Mouse (Mus musculus): ENCODE measurements around the gene Ube4a.

The Ube4a gene

DNA sequence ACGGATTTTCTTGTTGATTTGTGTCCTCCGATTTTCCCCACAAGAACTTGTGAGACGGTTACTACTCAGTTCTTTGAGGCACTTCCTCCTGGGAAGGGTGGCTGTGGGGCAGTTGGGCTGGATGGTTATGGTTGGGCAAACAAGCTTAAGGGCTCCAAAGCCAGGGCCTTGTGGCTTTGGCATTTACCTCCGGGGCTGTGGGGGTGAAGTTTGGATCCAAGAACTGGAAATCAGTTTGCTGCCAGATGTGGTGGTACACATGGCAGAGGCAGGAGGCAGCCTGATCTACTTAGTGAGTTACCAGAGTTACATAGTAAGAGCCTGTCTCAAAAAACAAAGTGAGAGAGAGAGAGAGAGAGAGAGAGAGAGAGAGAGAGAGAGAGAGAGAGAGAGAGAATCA lies 61.5 kb downstream of the Ube4a start:
- no peak for DNase-seq (ENCODE audit: low spot score in 2 of 2)

DNA sequence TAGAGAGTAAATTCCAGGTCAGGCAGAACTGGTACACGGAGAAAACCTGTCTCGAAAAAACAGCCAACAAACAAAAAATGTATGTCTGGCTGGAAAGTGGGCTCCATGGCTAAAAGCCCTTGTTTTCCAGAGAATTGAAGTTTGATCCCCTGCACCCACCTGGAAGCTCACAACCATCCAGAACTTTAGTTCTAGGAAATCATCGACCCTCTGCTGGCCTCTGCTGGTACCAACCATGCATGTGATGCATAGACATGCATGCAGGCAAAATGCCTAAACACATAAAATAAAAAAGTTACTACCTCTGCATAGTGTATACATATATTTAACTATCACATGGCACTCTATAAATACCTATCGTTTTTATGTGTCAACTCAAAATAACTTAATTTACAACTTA lies 65.0 kb downstream of the Ube4a start:
- no peak for DNase-seq (ENCODE audit: low spot score in 2 of 2)

DNA sequence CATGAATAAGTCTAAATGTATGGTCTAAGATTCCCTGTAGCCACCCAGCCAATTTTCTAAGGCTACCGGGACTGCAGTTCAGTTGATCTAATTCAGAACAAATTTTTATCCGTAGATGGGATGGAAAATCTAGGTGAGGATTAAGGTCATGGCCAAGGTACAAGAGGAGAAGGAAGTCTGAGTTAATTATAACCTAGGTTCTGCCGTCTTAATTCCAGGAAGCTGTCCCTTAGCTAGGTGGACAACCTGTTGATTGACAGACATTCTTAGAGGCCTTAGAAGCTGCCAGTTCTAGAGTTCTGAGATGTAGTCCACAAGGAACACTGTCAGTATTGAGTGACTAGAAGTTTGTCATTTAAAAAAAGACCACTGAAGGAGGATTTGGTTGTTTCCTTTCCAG lies 65.7 kb downstream of the Ube4a start:
- no peak for DNase-seq (ENCODE audit: low spot score in 2 of 2)

DNA sequence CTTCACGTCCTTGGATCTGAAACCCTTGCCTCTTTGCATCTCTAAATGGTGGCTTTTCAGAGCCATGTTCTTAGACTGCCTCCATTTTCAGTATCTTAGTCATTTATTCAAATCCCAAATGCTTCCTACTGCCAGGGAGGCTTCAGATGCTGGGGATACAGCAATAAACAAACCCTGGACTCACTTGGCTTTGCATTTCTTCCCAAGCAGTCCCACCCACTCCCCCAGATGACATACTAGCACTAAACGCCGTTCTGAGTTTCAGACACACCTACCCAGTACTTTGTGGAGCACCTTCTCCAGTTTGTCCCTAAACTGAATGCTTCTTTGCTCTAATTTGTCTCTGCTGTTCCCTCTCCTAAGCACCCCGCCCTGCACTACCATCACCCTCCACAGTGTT lies 68.4 kb downstream of the Ube4a start:
- DNase-seq (ENCODE audit: low spot score in 2 of 2): no peak

DNA sequence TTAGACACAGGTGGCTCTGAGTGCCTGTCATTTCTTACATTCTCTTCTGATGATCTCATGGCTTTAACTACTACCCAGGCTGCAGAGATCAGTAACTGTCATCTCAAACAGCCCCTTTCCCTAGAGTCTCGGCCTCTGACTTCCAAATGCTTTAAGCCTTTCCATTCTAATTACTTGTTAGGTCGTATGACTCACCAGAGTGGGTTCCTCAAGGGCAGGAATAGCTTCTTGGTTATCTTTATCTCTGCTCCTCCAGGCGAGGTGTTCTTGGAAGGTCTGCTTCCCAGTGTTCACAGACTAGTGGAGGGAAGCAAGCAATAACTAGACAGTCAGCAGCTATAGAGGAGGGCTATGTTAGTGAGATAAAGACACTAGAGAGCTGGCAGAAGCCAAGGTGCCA lies 72.7 kb downstream of the Ube4a start:
- DNase-seq (ENCODE audit: low spot score in 2 of 2): no peak

DNA sequence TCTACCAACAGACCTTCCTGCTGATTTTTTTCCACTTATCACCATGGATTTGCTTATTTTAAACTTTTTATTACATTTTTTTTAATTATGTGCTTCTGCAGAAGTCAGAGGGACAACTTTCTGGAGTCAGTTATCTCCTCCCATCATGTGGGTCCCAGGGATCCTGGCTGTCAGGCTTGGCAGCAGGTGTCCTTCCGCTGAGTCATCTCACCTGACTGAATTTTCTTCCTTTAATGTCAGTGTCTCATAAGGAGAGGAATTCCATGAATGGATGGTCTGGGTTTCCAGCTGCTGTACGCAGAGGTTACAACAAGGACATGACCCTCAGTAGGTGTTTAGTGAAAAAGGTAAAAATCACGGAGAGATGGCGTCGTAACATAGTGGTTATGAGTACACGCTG lies 74.2 kb downstream of the Ube4a start:
- DNase-seq (ENCODE audit: low spot score in 2 of 2): no peak

DNA sequence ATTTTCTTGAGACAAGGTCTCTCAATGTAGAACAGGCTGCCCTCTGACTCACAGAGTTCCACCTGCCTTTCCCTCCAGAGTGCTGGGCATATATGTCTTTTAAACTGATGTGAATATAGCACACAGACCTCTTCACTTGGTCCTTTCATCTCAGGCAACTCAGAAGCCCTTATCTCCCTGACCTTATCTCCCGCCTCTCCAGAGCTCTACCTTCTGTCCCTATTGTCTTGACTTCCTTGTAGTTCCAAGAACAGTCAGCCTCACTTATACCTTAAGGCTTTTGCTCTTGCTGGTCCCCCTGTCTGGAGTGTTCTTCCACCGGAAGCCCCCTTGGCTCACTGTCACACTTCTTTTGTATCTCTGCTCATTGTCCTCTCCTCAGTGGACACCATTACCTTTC lies 75.3 kb downstream of the Ube4a start:
- DNase-seq (ENCODE audit: low spot score in 2 of 2): no peak

DNA sequence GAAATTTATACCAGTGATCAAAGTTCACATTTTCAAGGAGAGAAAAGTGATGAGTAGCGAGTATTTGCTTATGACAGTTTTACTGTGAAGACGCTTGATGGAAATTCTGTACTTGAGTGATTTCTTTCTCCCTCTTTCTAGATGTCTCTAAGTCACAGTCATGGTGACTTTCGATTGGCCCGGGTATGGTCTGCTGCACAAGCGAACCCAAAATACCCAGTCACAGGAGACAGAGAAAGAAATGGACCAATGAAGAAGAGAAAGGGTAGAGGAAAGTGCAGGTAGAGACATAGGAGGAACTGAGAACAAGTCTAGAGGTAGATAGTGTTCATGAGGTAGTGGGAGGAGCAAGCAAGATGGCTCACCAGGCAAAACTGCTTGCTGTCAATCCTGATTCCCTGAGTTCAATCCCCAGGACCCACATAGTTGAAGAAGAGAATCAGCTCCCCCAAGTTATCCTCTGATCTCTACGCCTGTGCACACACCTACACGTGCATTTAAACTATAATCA lies 77.2 kb downstream of the Ube4a start:
- DNase-seq (ENCODE audit: low spot score in 2 of 2): no peak

DNA sequence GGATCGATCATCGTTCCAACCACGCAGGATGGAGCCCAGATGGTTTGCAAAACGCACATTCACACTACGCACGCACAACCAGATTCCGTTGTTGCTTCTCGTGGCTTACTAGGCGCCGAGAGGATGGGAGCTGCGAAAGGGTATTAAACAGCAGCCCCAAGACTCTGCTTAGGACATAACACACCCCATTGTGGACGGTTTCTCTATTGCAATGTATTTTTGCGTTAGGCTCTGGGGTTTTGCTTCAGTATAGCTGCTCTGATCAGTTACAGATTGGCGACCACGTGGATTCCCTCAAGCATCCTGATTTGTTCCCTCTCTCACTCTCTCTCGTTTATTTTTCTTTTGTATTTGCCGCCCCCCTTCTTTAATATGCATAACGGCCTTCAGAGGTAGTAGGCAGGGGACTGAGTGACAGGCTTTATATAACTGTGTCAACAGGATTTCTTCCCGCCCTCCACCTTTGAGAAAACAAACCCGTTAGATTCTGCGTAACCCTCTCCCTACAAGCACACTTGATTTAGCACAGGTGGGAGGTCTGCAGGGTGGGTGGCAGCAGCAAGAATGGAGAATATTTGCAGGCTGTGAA lies 82.3 kb downstream of the Ube4a start:
- DNase-seq (ENCODE audit: low spot score in 2 of 2): no peak

DNA sequence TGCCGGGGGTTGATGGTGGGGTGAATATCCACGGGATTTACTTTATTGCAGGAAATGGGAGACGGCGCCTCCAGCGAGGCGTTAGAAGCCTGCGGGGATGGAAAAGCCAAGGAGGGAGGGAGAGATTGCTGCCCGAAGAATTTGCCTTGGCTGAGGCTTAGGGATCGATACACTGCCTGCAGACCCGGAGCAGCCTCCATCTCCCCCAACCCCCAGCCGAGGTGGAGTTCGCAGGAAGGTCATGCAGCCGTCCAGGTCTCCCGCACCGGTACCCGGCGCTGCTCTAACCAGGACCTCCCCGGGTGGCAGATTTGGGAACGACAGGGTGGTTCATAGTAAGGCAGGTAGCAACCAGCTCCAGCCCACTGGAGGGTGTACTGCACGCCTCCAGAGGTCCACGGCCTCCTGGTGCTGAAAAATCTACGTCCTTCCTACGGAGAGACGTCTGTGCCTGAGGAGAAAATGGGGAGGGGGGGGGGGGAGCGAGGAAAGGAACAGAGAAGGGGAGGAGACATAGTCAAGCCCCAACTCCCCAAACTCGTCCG lies 82.9 kb downstream of the Ube4a start:
- DNase-seq (ENCODE audit: low spot score in 2 of 2): peak; percentile 34 to 63

DNA sequence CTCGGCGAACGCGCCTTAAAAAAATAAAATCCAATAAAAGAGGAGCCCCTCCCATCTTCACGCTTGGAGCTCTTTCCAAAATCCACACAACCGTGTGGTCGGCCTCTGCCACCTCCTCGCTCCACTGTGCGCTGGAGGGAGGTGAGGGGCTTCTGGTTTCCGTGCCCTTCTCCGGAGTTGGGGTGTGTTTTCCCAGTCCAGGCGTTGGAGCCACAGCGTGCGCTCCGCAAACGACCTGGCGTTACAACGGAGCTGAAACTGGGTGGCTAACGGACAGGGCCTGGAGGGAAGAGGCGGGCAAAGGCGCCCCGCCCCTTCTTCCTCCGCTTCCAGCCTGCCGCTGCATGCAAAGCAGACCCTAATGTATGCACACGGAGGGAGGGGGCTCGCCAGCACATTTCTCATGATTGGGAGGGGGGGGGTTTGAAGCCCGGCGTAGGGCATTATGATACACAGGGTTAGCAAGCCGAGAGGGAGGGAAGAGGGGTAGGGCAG lies 83.4 kb downstream of the Ube4a start:
- peak; percentile 64 to 67 for DNase-seq (ENCODE audit: low spot score in 2 of 2)

DNA sequence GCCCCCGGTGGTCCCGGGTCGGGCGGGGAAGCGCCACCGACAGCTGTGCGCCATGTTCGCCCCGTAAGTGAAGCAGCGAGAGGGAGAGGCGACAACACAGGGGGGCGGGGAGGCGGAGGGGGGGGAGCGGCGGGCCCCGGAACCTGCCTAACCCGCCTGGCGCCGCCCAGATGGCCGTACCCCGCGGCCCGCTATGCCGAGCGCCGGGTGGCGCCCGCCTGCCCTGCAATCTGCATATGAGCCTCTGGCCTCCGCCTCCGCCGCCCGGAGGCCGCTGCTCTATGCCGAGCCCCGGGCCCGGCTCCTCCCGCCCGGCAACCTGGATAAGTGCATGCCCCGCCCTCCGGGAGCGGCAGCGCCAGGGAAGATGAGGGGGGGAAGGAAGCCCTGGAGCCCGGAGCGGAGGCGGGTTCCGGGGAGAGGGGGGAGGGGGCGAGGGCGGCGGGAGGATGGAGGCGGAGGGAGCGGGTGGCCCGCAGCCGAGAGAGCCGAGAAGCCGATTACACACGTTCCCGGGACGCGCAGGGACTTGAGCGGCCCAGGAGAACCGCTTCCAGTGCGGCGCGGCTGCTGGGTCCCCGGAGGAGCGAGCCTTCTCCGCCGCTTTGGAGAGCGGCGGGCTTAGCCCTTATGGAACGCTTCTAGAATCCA lies 84.1 kb downstream of the Ube4a start, which contains the start of gene Kmt2a:
Kmt2a (minus strand) TSS at position 76 of the 651 bp plus-strand sequence.
- peak; percentile 99 for DNase-seq (ENCODE audit: low spot score in 2 of 2)

DNA sequence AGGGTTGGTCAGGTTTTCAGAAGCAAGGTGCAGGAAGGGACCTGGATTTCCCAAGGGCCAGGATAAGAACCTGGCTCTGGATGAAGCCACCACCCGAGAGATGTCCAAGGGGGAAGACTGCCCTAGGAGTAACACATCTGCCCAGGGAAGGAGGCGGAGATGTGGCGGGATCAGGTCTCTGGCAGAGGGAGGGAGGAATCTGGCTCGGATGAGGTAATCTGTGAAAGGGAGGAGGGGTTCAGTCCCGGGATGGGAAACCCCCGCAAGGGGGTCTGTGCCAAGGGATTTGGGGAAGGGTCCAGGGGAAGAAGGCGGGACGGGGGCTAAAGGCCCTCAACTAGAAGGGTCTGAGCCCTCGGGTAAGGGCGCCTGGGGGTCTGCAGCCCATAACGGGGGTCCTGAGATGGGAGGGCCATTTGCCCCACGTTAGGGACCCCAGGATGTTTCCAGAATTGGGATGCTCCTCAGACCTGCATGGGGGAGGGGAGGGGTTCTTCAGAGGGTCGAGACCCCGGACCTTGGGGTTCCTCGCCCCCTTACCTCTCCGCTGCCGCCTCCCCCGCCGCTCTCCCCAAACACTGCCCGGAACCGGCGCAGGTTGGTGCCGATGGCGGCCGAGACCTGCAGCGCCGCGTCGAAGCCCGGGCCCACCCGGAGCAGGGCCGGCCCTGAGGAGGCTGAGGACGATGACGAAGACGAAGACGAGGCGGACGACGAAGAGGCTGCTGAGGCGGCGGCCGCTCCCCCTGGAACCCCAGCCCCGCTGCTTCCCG lies 84.9 kb downstream of the Ube4a start:
- peak in 1 of 2 experiments; percentile 61 for DNase-seq (ENCODE audit: low spot score in 2 of 2)

DNA sequence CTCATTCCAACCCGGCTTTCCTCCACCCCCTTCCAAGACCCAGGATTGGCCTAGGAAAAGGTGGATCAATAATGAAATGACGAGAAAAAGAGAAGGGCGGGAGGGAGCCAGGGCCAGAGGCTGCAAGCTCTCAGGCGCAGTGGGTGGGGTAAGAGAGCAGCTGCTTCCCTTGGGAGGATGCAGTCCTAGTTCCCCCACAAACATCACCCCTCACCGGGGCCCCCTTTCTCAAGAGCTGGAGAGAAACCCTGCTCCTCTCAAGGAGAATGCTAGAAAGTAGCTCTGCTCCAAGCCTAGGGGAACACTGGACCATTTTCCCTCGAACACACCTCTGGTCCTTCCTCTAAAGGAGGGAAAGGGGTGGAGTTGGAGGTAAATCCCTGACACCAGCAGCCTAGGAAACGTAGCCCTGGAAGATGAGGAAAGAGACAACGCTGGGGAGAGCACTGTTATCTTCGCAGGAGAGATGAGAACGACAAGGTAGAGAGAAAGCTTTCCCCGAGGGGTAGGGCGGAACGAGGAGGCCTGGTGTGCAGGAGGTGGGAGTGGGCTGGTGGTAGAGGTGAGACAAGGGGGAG lies 85.6 kb downstream of the Ube4a start:
- no peak for DNase-seq (ENCODE audit: low spot score in 2 of 2)

DNA sequence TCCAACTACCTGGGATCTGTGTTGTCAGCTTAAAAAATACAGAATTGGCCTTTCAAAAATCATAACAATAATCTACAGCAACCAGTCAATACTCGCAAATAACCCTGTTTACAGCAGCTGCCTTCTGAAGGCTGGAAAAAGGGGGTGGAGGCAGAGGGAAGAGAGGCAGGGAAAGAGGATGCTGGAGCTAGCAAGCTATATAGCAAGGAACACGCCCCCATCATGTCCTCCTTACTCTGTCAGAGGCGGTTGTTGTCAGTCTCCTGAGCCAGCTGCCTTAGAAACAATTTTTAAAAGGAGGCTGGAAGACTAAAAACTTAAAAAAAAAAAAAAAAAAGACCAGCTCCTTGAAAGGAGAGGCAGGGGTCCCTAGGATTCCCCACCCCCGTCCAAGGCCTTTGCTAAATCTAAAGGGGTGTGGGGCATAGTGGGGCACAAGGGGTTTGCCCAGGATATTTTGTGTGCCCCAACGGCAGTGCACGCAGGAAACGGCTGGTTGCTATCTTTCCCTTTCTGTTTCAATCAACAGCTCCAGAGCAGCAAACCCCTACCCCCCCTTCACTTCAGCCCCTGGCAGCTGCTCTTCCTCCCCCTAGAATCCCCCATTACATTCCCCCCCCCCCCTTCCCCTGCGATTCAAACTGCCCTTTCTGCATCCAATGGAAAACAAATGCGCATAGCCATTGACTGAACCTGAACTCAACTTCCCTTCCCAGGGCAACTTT lies 86.5 kb downstream of the Ube4a start:
- DNase-seq (ENCODE audit: low spot score in 2 of 2): no peak

DNA sequence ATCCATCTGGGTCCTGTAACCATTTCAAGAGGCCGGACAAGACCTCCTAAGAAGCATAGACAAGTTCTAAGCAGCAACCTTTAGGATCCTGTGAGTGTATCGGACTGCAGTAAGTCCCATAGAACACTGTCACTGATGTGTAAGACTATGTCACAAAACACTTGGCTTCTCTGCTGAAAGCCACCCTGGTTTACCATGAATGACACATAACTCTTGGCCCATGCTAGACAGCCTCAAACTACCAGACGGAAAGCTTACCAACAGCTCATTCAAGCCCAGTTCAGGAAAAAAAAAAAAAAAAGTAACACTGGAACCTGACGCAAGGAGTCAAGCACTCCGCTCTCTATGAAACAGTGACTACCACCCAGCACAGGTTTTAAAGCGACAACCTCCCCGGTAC lies 87.7 kb downstream of the Ube4a start:
- no peak for DNase-seq (ENCODE audit: low spot score in 2 of 2)

DNA sequence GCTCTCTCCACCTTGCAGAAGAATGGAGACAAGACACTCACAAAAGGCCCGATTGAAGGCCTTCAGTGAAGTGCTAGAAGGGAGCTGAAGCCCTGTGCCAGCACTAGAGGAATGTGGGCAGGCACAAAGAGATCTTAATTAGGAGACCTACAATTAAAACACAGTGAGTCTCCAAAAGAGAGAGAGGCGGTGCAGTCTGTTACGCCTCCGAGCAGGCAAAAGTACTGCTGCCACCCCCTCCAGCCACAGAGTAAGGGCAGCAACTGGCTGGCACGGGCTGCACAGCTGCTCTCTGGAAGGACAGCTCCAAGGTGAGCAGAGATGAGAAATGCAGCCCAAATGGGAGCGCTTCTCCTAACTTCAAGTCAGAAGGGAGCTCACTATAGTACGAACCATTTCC lies 89.9 kb downstream of the Ube4a start:
- no peak for DNase-seq (ENCODE audit: low spot score in 2 of 2)

DNA sequence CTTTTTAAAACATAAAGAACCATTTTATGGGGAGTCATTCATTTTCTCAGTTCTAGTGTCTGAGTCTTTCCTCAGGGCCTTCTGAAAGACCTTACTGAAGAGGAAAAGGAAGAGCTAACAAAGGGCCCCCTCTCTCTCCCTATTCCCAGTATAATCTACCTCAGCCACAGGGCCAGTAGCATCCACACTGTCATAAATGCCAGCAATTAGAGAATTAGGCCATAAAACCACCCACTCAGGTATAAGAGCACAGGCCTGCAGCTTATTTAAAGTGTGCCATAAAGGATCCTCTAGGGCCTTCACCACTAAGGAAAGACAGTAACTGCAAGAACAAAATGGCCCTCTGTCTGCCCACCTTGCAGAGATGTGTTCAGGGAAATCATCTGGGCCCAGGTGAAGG lies 91.2 kb downstream of the Ube4a start:
- no peak for DNase-seq (ENCODE audit: low spot score in 2 of 2)

DNA sequence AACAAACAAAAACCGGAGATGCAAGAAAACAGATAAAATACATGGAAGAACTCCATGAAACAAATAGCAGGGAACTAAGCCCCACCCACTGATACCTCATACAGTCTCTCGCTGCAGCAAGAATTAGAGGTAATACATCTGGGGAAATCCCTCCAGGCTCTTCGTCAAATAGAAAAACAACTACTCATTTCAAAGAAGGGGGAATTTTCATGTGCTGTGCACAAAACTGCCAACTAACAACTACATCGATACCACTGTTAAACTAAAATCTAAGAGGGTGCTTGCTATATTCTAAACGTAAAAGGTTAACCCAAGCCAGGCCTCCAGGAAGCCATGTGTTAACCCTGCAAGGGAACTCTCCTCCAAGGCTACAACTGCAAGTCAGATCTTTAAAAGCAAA lies 91.7 kb downstream of the Ube4a start:
- no peak for DNase-seq (ENCODE audit: low spot score in 2 of 2)
